Mouse (Mus musculus) left cerebral cortex, postnatal 36 days (tissue): ENCODE measurements at regions not wholly inside any gene's neighbourhood (a gene's known extent, or its start where the extent isn't known, plus 50 kb on each side); places are given as distances from the start of the nearest gene placed in this dataset.

Source experiments
- DNase-seq, 2 experiments: peaks; one replicate each; pipeline ENCODE4 v3.0.0; 2021 to 2022; ENCODE audit warnings: low spot score in 2 of 2, mixed read lengths in 1 of 2
- intact Hi-C: fragments of 180-260 bp; cut with DNase I; formaldehyde crosslinking; loops from one replicate; pipeline ENCODE4 v1.15.1; 2025
- microRNA-seq: library from miRNA; unstranded; fragments of <30 nt; microRNA quantifications from one replicate; pipeline ENCODE4 v1.2.0, GENCODE M21; 2022

DNA sequence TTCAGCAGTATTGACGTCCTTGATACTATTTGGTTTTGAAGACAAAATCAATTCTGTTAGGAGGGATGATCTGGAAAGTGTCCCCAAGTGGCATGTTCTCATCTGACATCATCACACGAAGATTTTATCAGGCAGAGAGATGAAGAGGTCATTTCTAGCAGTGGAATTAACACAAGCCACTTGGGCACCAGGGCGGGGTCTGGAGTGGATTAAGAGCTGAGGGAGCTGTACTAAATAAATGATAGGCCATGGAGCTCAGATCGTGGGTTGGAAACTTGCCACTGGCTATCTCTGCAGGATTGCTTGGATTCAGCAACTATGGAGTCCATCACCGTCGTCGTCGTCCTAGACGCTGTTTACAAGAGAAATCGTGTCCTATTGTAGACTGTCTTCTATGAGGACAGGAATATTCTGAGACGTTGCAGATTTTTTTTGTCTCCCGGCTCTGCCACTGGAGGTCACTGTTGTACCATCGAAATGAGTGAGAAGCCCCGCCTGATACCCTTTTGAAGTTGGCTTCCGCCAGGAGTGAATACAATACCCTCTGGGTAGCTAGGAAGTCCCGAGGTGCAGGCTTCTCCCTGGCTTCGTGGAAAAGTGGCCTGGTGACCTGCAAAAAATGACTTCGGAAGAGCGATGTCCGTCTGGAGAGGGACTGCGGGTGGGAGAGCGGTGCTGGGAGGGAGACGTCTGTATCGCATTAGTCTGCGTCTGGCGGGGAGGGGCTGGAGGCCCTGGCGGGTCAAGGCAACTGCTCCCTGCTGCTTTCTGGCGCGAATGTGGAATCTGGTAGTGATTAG is 67.1 kb upstream of the Ubash3b start:
- peak; percentile 89 to 92 for DNase-seq
- intact Hi-C loops, result loop anchor here (1.0 to 5.0 kb wide), 3 partner anchors 164 to 354 kb away; no protein-coding TSS in a partner anchor

DNA sequence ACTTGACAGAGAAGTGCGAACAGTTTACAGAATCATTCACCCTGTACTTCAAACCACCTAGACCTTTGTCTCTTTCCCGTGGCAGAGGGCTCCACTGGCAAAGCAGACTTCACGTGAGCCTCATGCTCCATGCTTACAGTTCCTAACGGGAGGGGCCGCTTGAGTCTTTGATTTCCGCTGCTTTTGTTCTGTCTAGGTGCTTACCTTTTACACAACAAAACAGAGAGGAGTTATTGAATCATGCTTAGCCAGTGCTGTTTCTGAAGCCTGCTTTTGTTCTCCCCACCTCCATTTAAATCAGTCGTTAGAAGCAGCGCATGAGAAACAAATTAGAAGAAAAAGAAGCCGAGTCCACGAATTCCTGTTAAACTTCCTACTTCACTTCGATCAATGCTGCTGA is 61.9 kb upstream of the Ubash3b start:
- intact Hi-C loops, result no loop called here

GRCm38 (mm10) chr9:41222346-41223015 is 61.0 kb upstream of the Ubash3b start:
- intact Hi-C loops, result no loop called here
- DNase-seq, result no peak

More for the DNA sequence above, 61.9 kb upstream of the Ubash3b start:
- DNase-seq, result no peak

- no peak for DNase-seq
- intact Hi-C loops, result no loop called here
Measured at GRCm38 (mm10) chr9:41221110-41221790, 59.8 kb upstream of the Ubash3b start.

- DNase-seq, result no peak
- intact Hi-C loops, result no loop called here
Measured at GRCm38 (mm10) chr9:41220105-41220669, 58.7 kb upstream of the Ubash3b start.

- intact Hi-C loops, result no loop called here
Measured at GRCm38 (mm10) chr9:41218702-41219101, 57.2 kb upstream of the Ubash3b start.

DNA sequence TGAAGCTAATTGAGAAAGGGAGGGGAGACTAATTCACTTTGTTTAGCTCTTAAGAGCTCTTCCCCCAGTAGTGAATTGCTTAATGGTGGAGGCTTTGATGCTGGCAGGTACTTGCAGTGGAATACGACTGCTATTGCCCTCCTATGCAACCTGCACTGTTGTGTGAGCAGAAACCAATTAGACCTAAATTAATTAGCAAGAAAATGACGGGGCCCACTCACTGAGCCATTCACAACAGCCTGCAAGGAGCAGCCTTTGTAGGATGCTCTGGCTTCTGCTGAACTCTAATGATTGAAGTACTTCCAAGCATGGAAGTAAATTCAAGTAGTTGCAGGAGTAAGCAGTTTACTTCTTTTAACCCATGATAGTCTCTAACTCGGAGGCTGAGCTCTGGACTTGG is 54.8 kb upstream of the Ubash3b start:
- intact Hi-C loops, result no loop called here
- DNase-seq, result no peak

More at GRCm38 (mm10) chr9:41218702-41219101, 57.2 kb upstream of the Ubash3b start:
- no peak for DNase-seq

DNA sequence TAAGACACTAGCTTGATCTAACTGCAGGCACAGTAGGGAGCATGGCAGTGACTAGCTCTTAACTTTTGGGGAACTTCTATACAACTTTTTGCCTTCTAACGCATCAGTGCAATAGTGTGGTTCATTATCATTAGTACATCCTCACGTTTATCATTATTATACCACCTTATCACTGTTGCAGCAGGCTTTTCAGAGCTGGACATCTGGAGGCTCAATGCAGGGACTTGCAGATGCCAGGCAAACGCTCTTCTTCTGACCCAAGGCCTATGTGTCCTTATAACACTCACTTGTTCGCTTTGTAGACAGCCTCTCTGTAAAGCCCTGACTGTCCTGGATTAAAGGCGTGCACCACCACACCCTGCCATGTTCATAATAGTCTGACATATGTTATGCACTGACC is 53.5 kb upstream of the Ubash3b start:
- intact Hi-C loops, result no loop called here
- DNase-seq, result no peak

DNA sequence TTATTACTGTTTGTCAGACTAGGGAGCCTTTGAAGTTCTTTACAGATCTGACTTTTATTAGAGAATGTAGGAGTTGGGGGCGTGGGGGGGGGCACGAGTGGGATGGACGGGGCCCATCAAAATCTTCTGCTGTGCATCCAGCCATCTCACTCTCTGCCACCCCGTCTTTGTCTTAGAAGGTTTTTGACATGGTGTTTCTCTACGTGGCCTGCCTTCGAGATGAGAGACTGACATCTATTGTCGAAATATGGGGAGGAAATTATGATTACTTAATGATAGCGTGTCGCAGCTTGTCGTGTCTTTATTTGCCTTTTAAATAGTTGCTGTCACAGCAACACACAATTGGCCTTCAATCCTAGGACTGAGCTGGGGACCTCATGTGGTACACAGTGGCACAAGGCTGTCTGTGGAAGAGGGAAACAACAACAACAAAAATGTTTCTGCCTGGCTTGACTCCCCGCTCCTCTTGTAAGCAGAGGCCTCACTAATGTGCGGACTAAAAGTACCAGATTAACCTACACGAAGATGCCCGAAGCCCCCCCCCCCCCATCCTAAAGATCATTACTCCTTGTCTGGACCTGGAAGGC is 51.5 kb upstream of the Ubash3b start:
- intact Hi-C loops, result no loop called here
- DNase-seq, result no peak

DNA sequence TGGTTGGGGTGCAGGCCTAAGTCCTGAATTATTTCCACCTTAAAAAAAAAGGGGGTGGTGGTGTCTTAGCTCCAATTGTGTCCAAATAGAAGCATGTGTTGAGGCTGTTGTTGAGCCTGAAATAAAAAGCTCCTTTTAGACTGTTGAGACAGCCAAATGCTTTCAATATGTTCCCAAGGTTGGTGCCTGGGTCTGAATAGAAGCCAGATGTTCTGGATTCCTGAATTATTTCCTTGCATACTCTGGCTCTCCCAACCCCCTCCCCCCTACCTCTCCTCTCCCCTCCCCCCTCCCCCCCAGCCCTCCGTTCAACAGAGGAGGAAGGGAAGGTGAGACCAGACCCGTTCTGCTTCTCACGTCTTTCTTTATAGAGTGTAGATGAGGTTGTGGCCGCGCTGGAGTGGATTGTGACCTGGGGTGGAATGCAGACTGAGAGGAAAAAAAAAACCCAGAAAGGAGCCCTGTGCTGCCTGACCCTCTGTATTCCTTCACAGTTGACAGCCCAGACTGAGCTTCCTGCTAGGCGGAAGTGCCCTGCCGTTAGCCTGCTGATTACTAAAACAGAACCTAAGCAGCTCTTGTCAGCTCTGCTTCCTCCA is 50.9 kb upstream of the Ubash3b start:
- intact Hi-C loops, result no loop called here
- DNase-seq, result no peak

GRCm38 (mm10) chr9:41211865-41212302 is 50.4 kb upstream of the Ubash3b start:
- intact Hi-C loops, result no loop called here
- DNase-seq, result no peak

Small RNA genes lying in the stretch of these regions (microRNA-seq; reads per million reads assigned to microRNA genes)
- gene Mir100, result 4,463 reads per million, percentile 91 among the genes with 10 or more reads in this experiment
- 886 reads per million, percentile 77 among the genes with 10 or more reads in this experiment for gene Mir125b-1
- gene Mirlet7a-2, result 137 reads per million, percentile 60 among the genes with 10 or more reads in this experiment
